Mouse (Mus musculus): Measurements from ENCODE around the gene Dab1.

DNA sequence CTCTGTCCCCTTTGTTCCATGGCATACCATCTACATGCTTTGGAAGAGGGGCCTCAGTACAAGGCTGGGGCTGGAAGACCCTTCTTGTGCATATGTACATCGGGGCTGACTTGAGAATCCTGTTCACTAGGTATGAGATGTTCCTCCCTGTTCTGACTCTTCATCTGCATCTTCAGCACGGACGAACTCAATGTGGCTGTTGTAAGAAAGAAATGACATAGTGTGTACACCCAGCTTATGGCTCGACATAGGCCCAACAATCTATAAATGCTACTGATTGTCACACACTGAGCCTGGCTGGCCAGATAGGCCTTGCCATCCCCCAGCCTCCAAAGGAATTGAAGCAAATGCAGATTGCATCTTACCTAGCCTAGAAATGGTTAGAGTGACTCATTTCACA lies 817.3 kb downstream of the Dab1 start:
- no peak for TF ChIP-seq POLR2A (IDR thresholded peaks at IDR 0.05; ENCODE audit: insufficient read depth, low read depth, low read length)
- no peak for TF ChIP-seq CTCF (IDR thresholded peaks at IDR 0.05; ENCODE audit: insufficient read depth, low read depth, low read length)

All from olfactory bulb, adult 2 months (tissue).